Comparison of ENCODE assay signal across 22 mouse cellular contexts in the genomic region with DNA sequence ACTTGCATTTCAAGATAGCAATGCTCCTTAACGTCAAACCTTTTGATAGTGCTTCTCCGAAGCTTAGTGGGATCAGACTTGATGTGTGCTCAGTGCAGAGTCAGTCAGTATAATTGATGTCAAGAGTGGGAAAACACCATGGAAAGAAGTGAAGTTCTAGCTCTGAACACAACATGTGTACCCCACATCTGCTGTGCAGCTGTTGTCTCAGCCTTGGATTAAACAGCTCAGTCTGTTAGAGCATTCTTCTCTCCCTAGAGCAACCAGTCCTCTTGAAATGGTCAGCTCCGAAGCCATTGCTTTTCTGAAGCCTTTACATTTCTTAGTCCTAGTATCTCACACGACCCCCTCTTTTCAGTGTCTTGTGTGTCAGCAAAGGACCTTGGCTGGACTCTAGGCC. TPM values are rescaled to one million over a fixed set of nuclear protein-coding genes. Genes with fewer than 3 reads are reported as not detected.
"Had no signal": no experiment of that assay in that cellular context is flagged by ENCODE, and none has a peak within 500 bp of the region (broad histone marks: within the 10 kb centered on the region; RNA-seq: fewer than 3 reads in every experiment).

No protein-coding gene starts in this region.

- H3K4me2 ChIP-seq: limb, embryonic 12.5 days; liver, embryonic 13.5 days; midbrain, embryonic 11.5 days; neural tube, embryonic 12.5 days; neural tube, embryonic 15.5 days had no signal

- H3K4me3 ChIP-seq: layer of hippocampus, adult 2 months; left cerebral cortex, adult 2 months; limb, embryonic 12.5 days; liver, embryonic 13.5 days; neural tube, embryonic 12.5 days; neural tube, embryonic 15.5 days had no signal

- H3K27ac ChIP-seq: kidney, postnatal 0 days; layer of hippocampus, adult 2 months; left cerebral cortex, adult 2 months; limb, embryonic 12.5 days; liver, embryonic 13.5 days; neural tube, embryonic 12.5 days; neural tube, embryonic 15.5 days had no signal

- H3K27me3 ChIP-seq: limb, embryonic 12.5 days; liver, embryonic 13.5 days; neural tube, embryonic 12.5 days; neural tube, embryonic 15.5 days had no signal

- H3K4me1 ChIP-seq: limb, embryonic 12.5 days; liver, embryonic 13.5 days; neural tube, embryonic 12.5 days; neural tube, embryonic 15.5 days had no signal

- H3K9ac ChIP-seq: limb, embryonic 12.5 days; liver, embryonic 13.5 days; neural tube, embryonic 12.5 days; neural tube, embryonic 15.5 days had no signal

- DNase-seq: kidney, adult 11 months; kidney, adult 9 months; kidney, postnatal 25 days; layer of hippocampus, postnatal 36 days; liver, embryonic 13.5 days; lung, adult 2 months; lung, postnatal 14 days; lung, postnatal 4 days; midbrain, embryonic 14.5 days; right cerebral cortex, adult 18-20 months; right cerebral cortex, postnatal 14 days; right cerebral cortex, postnatal 4 days; thymus, adult 18-20 months; thymus, postnatal 36 days had no signal

- H3K9me3 ChIP-seq: limb, embryonic 12.5 days; liver, embryonic 13.5 days; neural tube, embryonic 12.5 days; neural tube, embryonic 15.5 days had no signal

RNA-seq across cellular contexts. Expression of a gene that starts 47.3 kb away (rescaled TPM):
- polyA plus RNA-seq: stomach, embryonic 14.5 days had no signal
